Mouse (Mus musculus) CH12.LX (cell line): ENCODE results near the gene Tspan17. TPM values are rescaled to one million over a fixed set of nuclear protein-coding genes. Genes with fewer than 3 reads are reported as not detected.

Source experiments
- DNase-seq: peaks from one replicate; pipeline ENCODE4 v3.0.0-alpha.2; 2013; ENCODE audit errors: extremely low read depth
- H3K27ac ChIP-seq: 2 replicates; pipeline ENCODE4 v1.5.1; 2012; ENCODE audit warnings: low read depth, mild to moderate bottlenecking, control low read depth, moderate library complexity; ENCODE audit not compliant: insufficient read depth
- H3K27me3 ChIP-seq: replicated peaks from 2 replicates; pipeline ENCODE3; 2012; ENCODE audit warnings: inconsistent platforms
- H3K36me3 ChIP-seq, 2 experiments: replicated peaks in 1 of 2; 2 replicates each; pipeline versions ENCODE3 to v1.6.1; 2012; ENCODE audit warnings: inconsistent platforms in 1 of 2, low read length in 1 of 2, mild to moderate bottlenecking in 1 of 2, mixed read lengths in 1 of 2, moderate library complexity in 1 of 2; ENCODE audit not compliant: control insufficient read depth in 1 of 2, insufficient read depth in 1 of 2
- H3K4me1 ChIP-seq, 2 experiments: 2 replicates each; pipeline ENCODE4 v1.6.1; 2012; ENCODE audit warnings: inconsistent platforms in 1 of 2, moderate library complexity in 1 of 2; ENCODE audit not compliant: insufficient read depth in 2 of 2, control insufficient read depth in 1 of 2
- H3K4me2 ChIP-seq: 2 replicates; pipeline ENCODE4 v1.6.1; 2012; ENCODE audit warnings: low read depth, mild to moderate bottlenecking, control low read depth; ENCODE audit not compliant: poor library complexity, insufficient read depth, severe bottlenecking
- H3K4me3 ChIP-seq, 3 experiments: fragments of 150-350 bp in 1 of 3; sonication (generic) in 1 of 3; replicated peaks in 1 of 3; 2 replicates each; pipeline versions ENCODE3 to v1.5.1; 2011 to 2012; ENCODE audit warnings: low read depth in 2 of 3, low read length in 2 of 3, mild to moderate bottlenecking in 2 of 3, moderate library complexity in 2 of 3, control low read depth in 1 of 3, improper control_type of control experiment in 1 of 3, inconsistent platforms in 1 of 3, mixed read lengths in 1 of 3; ENCODE audit not compliant: poor library complexity in 1 of 3
- H3K79me2 ChIP-seq: replicated peaks from 2 replicates; pipeline ENCODE4 v1.6.1; 2012; ENCODE audit warnings: mild to moderate bottlenecking, moderate library complexity; ENCODE audit not compliant: control insufficient read depth, poor library complexity, insufficient read depth, severe bottlenecking; ENCODE audit errors: extremely low read depth
- H3K9ac ChIP-seq: 2 replicates; pipeline ENCODE4 v1.6.1; 2012; ENCODE audit warnings: low read depth, mild to moderate bottlenecking, control low read depth, moderate library complexity; ENCODE audit not compliant: insufficient read depth
- H3K9me3 ChIP-seq: replicated peaks from 2 replicates; pipeline ENCODE3; 2012; ENCODE audit warnings: low read length, inconsistent platforms, mixed read lengths
- BHLHE40 ChIP-seq: IDR thresholded peaks from 2 replicates; pipeline ENCODE4 v1.6.1; 2011; ENCODE audit warnings: mild to moderate bottlenecking, low read depth, low read length, improper control_type of control experiment
- CHD1 ChIP-seq: IDR thresholded peaks from 2 replicates; pipeline ENCODE4 v1.6.1; 2012; ENCODE audit warnings: low read depth, low read length, improper control_type of control experiment, inconsistent platforms
- CTCF ChIP-seq, 2 experiments: IDR thresholded peaks in 1 of 2; conservative IDR thresholded peaks in 1 of 2; 2 replicates each; pipeline ENCODE4 v1.5.1; 2011 to 2012; ENCODE audit warnings: low read depth in 2 of 2, low read length in 2 of 2, improper control_type of control experiment in 1 of 2, inconsistent platforms in 1 of 2, mild to moderate bottlenecking in 1 of 2, moderate library complexity in 1 of 2
- E2F4 ChIP-seq: IDR thresholded peaks from 2 replicates; pipeline ENCODE4 v1.6.1; 2011; ENCODE audit warnings: low read depth, low read length, improper control_type of control experiment; ENCODE audit not compliant: insufficient replicate concordance
- EP300 ChIP-seq: IDR thresholded peaks from 2 replicates; pipeline ENCODE4 v1.6.1; 2011; ENCODE audit warnings: low read length, improper control_type of control experiment
- HCFC1 ChIP-seq: IDR thresholded peaks from 2 replicates; pipeline ENCODE4 v1.6.1; 2012; ENCODE audit warnings: low read depth, mild to moderate bottlenecking, inconsistent platforms, low read length, improper control_type of control experiment
- IRF4 ChIP-seq: IDR thresholded peaks from 2 replicates; pipeline ENCODE4 v1.6.1; 2014; ENCODE audit warnings: low read depth, mild to moderate bottlenecking, inconsistent platforms, low read length, improper control_type of control experiment
- MAFK ChIP-seq: IDR thresholded peaks from 2 replicates; pipeline ENCODE4 v1.6.1; 2011; ENCODE audit warnings: low read length, improper control_type of control experiment; ENCODE audit not compliant: insufficient replicate concordance
- MEF2A ChIP-seq: IDR thresholded peaks from 2 replicates; pipeline ENCODE4 v1.6.1; 2014; ENCODE audit warnings: low read depth, mild to moderate bottlenecking, inconsistent platforms, low read length, improper control_type of control experiment, borderline replicate concordance
- MYC ChIP-seq: IDR thresholded peaks from 2 replicates; pipeline ENCODE4 v1.6.1; 2011; ENCODE audit warnings: low read depth, mild to moderate bottlenecking, improper control_type of control experiment, low read length
- NELFE ChIP-seq: IDR thresholded peaks from 2 replicates; pipeline ENCODE4 v1.6.1; 2011; ENCODE audit warnings: low read depth, low read length, improper control_type of control experiment
- NRF1 ChIP-seq: IDR thresholded peaks from 2 replicates; pipeline ENCODE4 v1.6.1; 2014; ENCODE audit warnings: low read depth, mild to moderate bottlenecking, inconsistent platforms, low read length, improper control_type of control experiment, moderate library complexity
- POLR2A ChIP-seq: IDR thresholded peaks from 2 replicates; pipeline ENCODE4 v1.6.1; 2011; ENCODE audit warnings: low read depth, mild to moderate bottlenecking, improper control_type of control experiment, low read length
- POLR2AphosphoS2 ChIP-seq: IDR thresholded peaks from 2 replicates; pipeline ENCODE4 v1.6.1; 2011; ENCODE audit warnings: low read depth, low read length, improper control_type of control experiment
- RCOR1 ChIP-seq: conservative IDR thresholded peaks from 2 replicates; pipeline ENCODE4 v1.6.1; 2012; ENCODE audit warnings: low read depth, mild to moderate bottlenecking, inconsistent platforms, low read length, improper control_type of control experiment
- SIN3A ChIP-seq: IDR thresholded peaks from 2 replicates; pipeline ENCODE4 v1.6.1; 2012; ENCODE audit warnings: low read length, improper control_type of control experiment, inconsistent platforms
- USF1 ChIP-seq: IDR thresholded peaks from 2 replicates; pipeline ENCODE4 v1.6.1; 2014; ENCODE audit warnings: low read depth, mild to moderate bottlenecking, inconsistent platforms, low read length, improper control_type of control experiment
- USF2 ChIP-seq: conservative IDR thresholded peaks from 2 replicates; pipeline ENCODE4 v1.6.1; 2011; ENCODE audit warnings: low read depth, low read length, improper control_type of control experiment
- ZMIZ1 ChIP-seq: IDR thresholded peaks from 2 replicates; pipeline ENCODE4 v1.6.1; 2012; ENCODE audit warnings: low read depth, mild to moderate bottlenecking, inconsistent platforms, low read length, improper control_type of control experiment
- dilution Hi-C: fragments of 300-500 bp; cut with MboI; formaldehyde crosslinking; loops from 2 replicates; pipeline ENCODE4 v1.14.3; 2020; ENCODE audit warnings: low sequenced_read_pairs; ENCODE audit not compliant: extremely low pct_unique_long_range_greater_than_20kb, extremely low pct_ligation_motif_present
- in situ Hi-C: fragments of 300-500 bp; cut with MboI; formaldehyde crosslinking; loops from 3 replicates; pipeline ENCODE4 v1.14.3; 2019; ENCODE audit warnings: low sequenced_read_pairs, low pct_ligation_motif_present, low pct_unique_long_range_greater_than_20kb, mixed read lengths
- polyA plus RNA-seq: library from polyadenylated mRNA; unstranded; fragments of >175 nt; gene quantifications from 2 replicates; pipeline ENCODE4 v1.2.1, GENCODE M21; 2012; ENCODE audit warnings: low read depth; ENCODE audit not compliant: insufficient read length
- total RNA-seq, 2 experiments: library from RNA; depleted of rRNA; stranded (reverse); fragments of 300-350 nt in 1 of 2; fragments of >200 nt in 1 of 2; gene quantifications; 2 replicates each; pipeline ENCODE4 v1.2.3; 2012 to 2014

Gene Tspan17
- total and polyA plus RNA-seq, 3 experiments: 0.61 to 0.68 TPM; not detected in 1

DNA sequence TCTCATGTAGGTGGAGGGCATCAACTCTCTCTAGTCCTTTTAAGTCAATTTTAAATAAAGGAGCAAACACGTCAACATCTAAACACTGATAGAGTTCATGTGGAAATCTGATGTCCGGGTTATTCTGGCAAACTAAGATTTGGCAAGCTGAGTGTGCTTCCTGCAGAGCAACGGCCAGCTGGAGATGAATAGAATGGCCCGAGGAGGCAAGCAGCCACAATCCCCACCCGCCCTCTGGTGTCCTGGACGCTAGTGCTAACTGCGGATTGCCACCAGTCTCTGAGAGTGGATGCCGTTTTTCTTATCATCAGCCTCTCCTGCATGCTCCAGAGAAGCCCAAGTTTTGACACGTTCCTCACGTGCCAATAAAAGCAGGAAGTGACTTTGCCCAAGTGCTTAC lies 42.3 kb upstream of the Tspan17 start:
- dilution Hi-C loops (no loop called here), in situ Hi-C loops (no loop called here)
- Histone ChIP-seq H3K9me3 (peaks cover 7% of the 10 kb centered on the region), H3K36me3 (no peaks in the 10 kb centered on the region), H3K4me3 (no peak overlapping the region), H3K9ac (no peak overlapping the region), H3K4me1 (no peaks in the 10 kb centered on the region), H3K4me2 (no peak overlapping the region), H3K27ac (no peak overlapping the region), H3K27me3 (peaks cover 52% of the 10 kb centered on the region), H3K79me2 (no peaks in the 10 kb centered on the region)
- TF ChIP-seq E2F4: no peak
- DNase-seq: no peak

DNA sequence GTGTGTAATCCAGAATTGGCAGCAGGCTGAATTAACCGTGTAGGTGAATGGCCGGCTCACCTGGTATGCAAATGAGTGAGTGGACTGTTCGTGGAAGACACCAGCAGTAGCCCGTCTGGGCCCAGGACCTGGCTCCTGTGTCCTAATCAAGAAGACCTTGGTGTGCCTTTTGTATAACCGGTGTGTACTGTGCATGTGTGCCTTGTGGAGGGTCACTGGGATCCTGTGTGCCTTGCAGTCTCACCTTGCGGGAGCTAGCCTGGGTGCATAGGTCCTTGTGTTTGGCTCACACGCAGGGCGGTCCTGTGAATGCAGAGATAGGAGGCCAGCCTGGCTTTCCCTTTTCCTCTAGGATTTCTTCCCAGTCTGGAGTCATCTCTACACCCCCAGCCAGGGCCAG lies 41.0 kb upstream of the Tspan17 start:
- no peak for DNase-seq
- in situ Hi-C loops: no loop called here
- H3K79me2 ChIP-seq: no peaks in the 10 kb centered on the region
- H3K27me3 ChIP-seq: peaks cover 51% of the 10 kb centered on the region
- no peak overlapping the region for H3K4me3 ChIP-seq
- no peak for TF ChIP-seq USF1
- TF ChIP-seq MYC: no peak
- TF ChIP-seq POLR2AphosphoS2: no peak
- no peak for TF ChIP-seq MAFK
- TF ChIP-seq CHD1: no peak
- TF ChIP-seq IRF4: no peak
- no peak for TF ChIP-seq NELFE
- no peak for TF ChIP-seq HCFC1
- TF ChIP-seq EP300: no peak
- dilution Hi-C loops: no loop called here
- H3K4me1 ChIP-seq: no peaks in the 10 kb centered on the region
- H3K9me3 ChIP-seq: peaks cover 7% of the 10 kb centered on the region
- H3K36me3 ChIP-seq: no peaks in the 10 kb centered on the region
- H3K27ac ChIP-seq: no peak overlapping the region
- no peak overlapping the region for H3K9ac ChIP-seq
- no peak overlapping the region for H3K4me2 ChIP-seq

DNA sequence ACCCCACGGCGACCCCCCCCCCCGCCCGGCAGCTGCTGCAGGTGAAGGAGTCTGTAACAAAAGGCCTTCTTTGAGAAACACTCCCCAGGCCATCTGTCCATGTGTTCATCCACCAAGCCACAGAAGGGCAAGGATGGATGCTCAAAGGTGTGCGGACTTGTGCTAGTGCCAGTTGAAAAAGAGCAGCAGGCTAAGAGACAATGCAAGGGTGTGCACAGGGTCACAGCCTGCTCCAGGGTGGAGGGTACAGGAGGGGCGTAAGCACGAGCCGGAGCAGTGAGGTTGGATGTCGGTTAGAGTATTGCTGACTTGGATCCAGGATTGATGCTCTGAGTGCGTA lies 40.5 kb upstream of the Tspan17 start:
- in situ Hi-C loops (no loop called here), dilution Hi-C loops (no loop called here)
- no peak overlapping the region for H3K9ac ChIP-seq
- no peak overlapping the region for H3K27ac ChIP-seq
- no peak overlapping the region for H3K4me2 ChIP-seq
- no peaks in the 10 kb centered on the region for H3K4me1 ChIP-seq
- no peaks in the 10 kb centered on the region for H3K36me3 ChIP-seq
- no peak overlapping the region for H3K4me3 ChIP-seq
- DNase-seq: no peak
- H3K79me2 ChIP-seq: no peaks in the 10 kb centered on the region
- TF ChIP-seq POLR2A (no peak), NRF1 (no peak), CHD1 (no peak), CTCF (conservative IDR thresholded peaks at IDR 0.05 in 1 of 2, IDR thresholded peaks at IDR 0.05 in 1 of 2; ENCODE audit: low read depth in 2 of 2, low read length in 2 of 2) (no peak), RCOR1 (no peak), SIN3A (no peak), ZMIZ1 (no peak), MEF2A (no peak), E2F4 (no peak), USF2 (no peak), BHLHE40 (no peak)
- H3K9me3 ChIP-seq: peaks cover 7% of the 10 kb centered on the region
- H3K27me3 ChIP-seq: peaks cover 56% of the 10 kb centered on the region
